Mouse (Mus musculus) thymus, postnatal 25 days (tissue): Measurements from ENCODE around the gene Picalm.

ENCODE experiments used
- DNase-seq: peaks from one replicate; pipeline ENCODE4 v3.0.0; 2022

Picalm gene

GRCm38 (mm10) chr7:90218122-90218521 is 88.1 kb downstream of the Picalm start:
- no peak for DNase-seq

GRCm38 (mm10) chr7:90221487-90221886 is 91.5 kb downstream of the Picalm start:
- no peak for DNase-seq

- DNase-seq: no peak
Observed at GRCm38 (mm10) chr7:90228075-90228474, 98.1 kb downstream of the Picalm start.

- DNase-seq: peak; percentile 32
Observed at GRCm38 (mm10) chr7:90228884-90229283, 98.9 kb downstream of the Picalm start.

- DNase-seq: no peak
Observed at GRCm38 (mm10) chr7:90231431-90231830, 101.4 kb downstream of the Picalm start.

- no peak for DNase-seq
Observed at GRCm38 (mm10) chr7:90233921-90234320, 103.9 kb downstream of the Picalm start.

- no peak for DNase-seq
Observed at GRCm38 (mm10) chr7:90236289-90236905, 106.4 kb downstream of the Picalm start.

- no peak for DNase-seq
Observed at GRCm38 (mm10) chr7:90243151-90243550, 113.1 kb downstream of the Picalm start.

- DNase-seq: no peak
Observed at GRCm38 (mm10) chr7:90243643-90244042, 113.6 kb downstream of the Picalm start.

GRCm38 (mm10) chr7:90252946-90253345 is 122.9 kb downstream of the Picalm start:
- no peak for DNase-seq

- DNase-seq: no peak
Observed at GRCm38 (mm10) chr7:90258701-90259100, 128.7 kb downstream of the Picalm start.

- DNase-seq: no peak
Observed at GRCm38 (mm10) chr7:90259899-90260298, 129.9 kb downstream of the Picalm start.

- no peak for DNase-seq
Observed at GRCm38 (mm10) chr7:90261902-90262599, 132.0 kb downstream of the Picalm start.
